Mouse (Mus musculus) heart, embryonic 13.5 days (tissue): Measurements from ENCODE around the gene Pamr1. TPM values are rescaled to one million over a fixed set of nuclear protein-coding genes. Genes with fewer than 3 reads are reported as not detected.

Experiments used
- ATAC-seq: fragments of 200-750 bp; cut with Nextera tagmentation; 2 replicates; pipeline ENCODE4 v1.8.0; 2017; ENCODE audit warnings: moderate TSS enrichment; ENCODE audit not compliant: insufficient number of reproducible peaks, low FRiP score, low TSS enrichment; ENCODE audit errors: extremely low read depth
- H3K27ac ChIP-seq: fragments of 300-500 bp; sonication (generic); replicated peaks from 2 replicates; pipeline ENCODE4 v1.5.1; 2015; ENCODE audit warnings: moderate library complexity, mild to moderate bottlenecking, inconsistent platforms
- H3K27me3 ChIP-seq: fragments of 300-500 bp; sonication (generic); replicated peaks from 2 replicates; pipeline ENCODE4 v1.6.1; 2015; ENCODE audit warnings: mild to moderate bottlenecking, inconsistent platforms
- H3K36me3 ChIP-seq: fragments of 300-500 bp; sonication (generic); 2 replicates; pipeline ENCODE4 v1.6.1; 2015; ENCODE audit warnings: mild to moderate bottlenecking, inconsistent platforms
- H3K4me1 ChIP-seq: fragments of 300-500 bp; sonication (generic); 2 replicates; pipeline ENCODE4 v1.6.1; 2015; ENCODE audit warnings: inconsistent platforms
- H3K4me2 ChIP-seq: fragments of 300-500 bp; sonication (generic); 2 replicates; pipeline ENCODE4 v1.6.1; 2015; ENCODE audit warnings: inconsistent platforms, mild to moderate bottlenecking, moderate library complexity
- H3K4me3 ChIP-seq: fragments of 300-500 bp; sonication (generic); 2 replicates; pipeline ENCODE4 v1.5.1; 2015; ENCODE audit warnings: moderate library complexity, mild to moderate bottlenecking, inconsistent platforms
- H3K9ac ChIP-seq: fragments of 300-500 bp; sonication (generic); 2 replicates; pipeline ENCODE4 v1.6.1; 2015; ENCODE audit warnings: inconsistent platforms, mild to moderate bottlenecking, moderate library complexity
- H3K9me3 ChIP-seq: fragments of 300-500 bp; sonication (generic); 2 replicates; pipeline ENCODE4 v1.6.1; 2016; ENCODE audit warnings: inconsistent platforms
- WGBS: fragments of 180-500 bp; shearing (Covaris S2); methylation state at CpG from one replicate; pipeline ENCODE4 v1.1.7; 2015; ENCODE audit warnings: mixed read lengths; 5-methylcytosine and 5-hydroxymethylcytosine counted together
- polyA plus RNA-seq: library from polyadenylated mRNA; unstranded; fragments of >200 nt; fragmentation: Nextera tagmentation; extraction: Ambion mirVana; gene quantifications from 2 replicates; pipeline ENCODE4 v1.2.1, GENCODE M21; 2015

Gene Pamr1
- polyA plus RNA-seq, 1 experiment from 2014 or later: 1.4 TPM

GRCm38 (mm10) chr2:102550910-102551582 is 1.2 kb downstream of the Pamr1 start:
- H3K4me1 ChIP-seq: peaks cover 25% of the 10 kb centered on the region
- peak overlapping the region; percentile 46 for H3K4me3 ChIP-seq
- H3K27ac ChIP-seq: no peak overlapping the region
- no peaks in the 10 kb centered on the region for H3K36me3 ChIP-seq
- ATAC-seq: no peak
- peaks cover 46% of the 10 kb centered on the region for H3K27me3 ChIP-seq
- H3K9me3 ChIP-seq: no peaks in the 10 kb centered on the region
- H3K9ac ChIP-seq: no peak overlapping the region
- WGBS: 17% methylated on average over 6 of the region's 6 CpGs
- peak overlapping the region; percentile 73 for H3K4me2 ChIP-seq

GRCm38 (mm10) chr2:102551594-102551993 is 1.8 kb downstream of the Pamr1 start:
- Histone ChIP-seq H3K4me3 (no peak overlapping the region), H3K4me2 (0 out of 2 replicates have a peak overlapping the region, but pooled peaks have one; percentile 2), H3K36me3 (no peaks in the 10 kb centered on the region), H3K9ac (no peak overlapping the region), H3K27me3 (peaks cover 46% of the 10 kb centered on the region), H3K9me3 (no peaks in the 10 kb centered on the region), H3K27ac (no peak overlapping the region), H3K4me1 (peaks cover 25% of the 10 kb centered on the region)
- WGBS: 42% methylated on average over 3 of the region's 3 CpGs
- ATAC-seq: no peak

- Histone ChIP-seq H3K27ac (no peak overlapping the region), H3K9ac (no peak overlapping the region), H3K4me3 (no peak overlapping the region), H3K36me3 (no peaks in the 10 kb centered on the region), H3K27me3 (peaks cover 46% of the 10 kb centered on the region), H3K9me3 (no peaks in the 10 kb centered on the region), H3K4me1 (peaks cover 25% of the 10 kb centered on the region), H3K4me2 (peak overlapping the region; percentile 2; the same call in 1 of the 2 replicates)
- 28% methylated on average over 5 of the region's 5 CpGs for whole genome bisulfite sequencing
- no peak for ATAC-seq
These were observed 2.3 kb downstream of the Pamr1 start for GRCm38 (mm10) chr2:102552095-102552537.

GRCm38 (mm10) chr2:102557085-102557484 is 7.3 kb downstream of the Pamr1 start:
- Histone ChIP-seq H3K4me2 (no peak overlapping the region), H3K36me3 (no peaks in the 10 kb centered on the region), H3K27me3 (peaks cover 19% of the 10 kb centered on the region; the same call in 1 of the 2 replicates), H3K9ac (no peak overlapping the region), H3K27ac (no peak overlapping the region), H3K4me3 (no peak overlapping the region), H3K4me1 (peaks cover 5% of the 10 kb centered on the region), H3K9me3 (no peaks in the 10 kb centered on the region)
- ATAC-seq: no peak
- WGBS: 70% methylated on average over 4 of the region's 4 CpGs

DNA sequence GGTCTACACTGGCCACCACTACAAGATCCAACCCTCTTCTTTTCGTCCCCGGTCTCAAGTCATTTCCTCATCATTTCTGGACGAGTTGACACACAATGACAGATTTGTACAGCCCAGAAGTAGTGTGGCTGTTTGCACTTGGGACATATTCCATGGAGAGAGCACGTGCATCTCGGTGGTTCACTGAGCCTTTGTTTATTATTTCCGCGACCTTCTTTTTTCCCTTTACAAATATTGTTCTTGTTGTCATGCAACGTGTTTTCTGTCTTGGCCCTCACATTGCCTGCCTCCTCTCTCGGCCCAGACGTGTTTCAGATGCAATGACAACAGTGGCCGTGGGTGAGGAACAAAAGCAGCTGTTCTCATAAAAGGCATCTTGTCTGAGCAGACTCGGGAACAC is 9.2 kb downstream of the Pamr1 start:
- Histone ChIP-seq H3K9me3 (no peaks in the 10 kb centered on the region), H3K4me2 (no peak overlapping the region), H3K36me3 (no peaks in the 10 kb centered on the region), H3K4me1 (no peaks in the 10 kb centered on the region), H3K27ac (no peak overlapping the region), H3K9ac (no peak overlapping the region), H3K27me3 (peaks cover 8% of the 10 kb centered on the region; the same call in 1 of the 2 replicates), H3K4me3 (no peak overlapping the region)
- no peak for ATAC-seq
- 73% methylated on average over 12 of the region's 12 CpGs for WGBS

DNA sequence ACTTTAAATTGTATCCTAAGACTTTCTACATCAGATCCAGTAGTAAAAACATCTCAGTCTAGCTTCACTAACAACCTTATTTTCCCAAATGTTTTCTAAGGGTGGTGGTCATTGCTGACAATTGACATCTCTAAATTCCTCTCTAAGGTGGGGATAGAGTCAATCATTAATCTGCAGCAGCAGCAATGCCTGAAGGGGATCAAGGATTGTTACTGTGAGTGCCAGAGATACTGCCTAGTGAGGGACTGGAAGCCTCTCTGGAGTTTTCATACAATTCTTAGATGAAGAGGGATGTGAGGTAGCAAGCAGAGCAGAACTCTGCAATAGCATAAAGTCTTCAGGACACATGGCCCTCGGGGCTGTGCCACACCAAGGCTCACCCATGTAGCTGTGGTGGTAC is 14.0 kb downstream of the Pamr1 start:
- Histone ChIP-seq H3K9ac (no peak overlapping the region), H3K36me3 (no peaks in the 10 kb centered on the region), H3K9me3 (no peaks in the 10 kb centered on the region), H3K4me2 (no peak overlapping the region), H3K27ac (no peak overlapping the region), H3K4me3 (no peak overlapping the region), H3K4me1 (no peaks in the 10 kb centered on the region), H3K27me3 (peaks cover 4% of the 10 kb centered on the region; the same call in 1 of the 2 replicates)
- 78% methylated on average over 1 of the region's 1 CpGs for WGBS
- no peak for ATAC-seq

- WGBS: 72% methylated on average over 4 of the region's 4 CpGs
- Histone ChIP-seq H3K9ac (no peak overlapping the region), H3K4me2 (no peak overlapping the region), H3K9me3 (no peaks in the 10 kb centered on the region), H3K27ac (no peak overlapping the region), H3K4me1 (no peaks in the 10 kb centered on the region), H3K4me3 (no peak overlapping the region), H3K36me3 (no peaks in the 10 kb centered on the region), H3K27me3 (no peaks in the 10 kb centered on the region)
- no peak for ATAC-seq
These were observed 29.4 kb downstream of the Pamr1 start for GRCm38 (mm10) chr2:102579248-102579647.

DNA sequence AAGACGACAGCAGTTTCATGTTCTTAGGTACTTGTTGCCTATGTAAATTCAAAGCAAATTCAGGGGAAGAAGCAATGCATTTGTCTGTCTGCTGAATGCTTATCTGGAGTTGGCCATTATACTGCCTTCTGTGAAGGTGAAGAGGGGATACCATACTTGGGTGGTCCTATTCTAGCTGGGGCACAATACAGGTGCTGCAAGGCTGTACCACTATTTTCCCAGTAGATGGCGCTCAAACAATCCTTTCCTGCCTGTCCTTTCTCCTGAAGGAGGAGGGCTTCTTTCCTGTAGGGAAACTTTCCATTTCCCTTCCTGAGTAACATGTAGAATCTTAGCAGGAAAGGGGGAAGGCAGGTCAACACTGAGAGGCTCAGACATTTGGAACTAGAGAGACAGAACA is 40.2 kb downstream of the Pamr1 start:
- no peaks in the 10 kb centered on the region for H3K27me3 ChIP-seq
- H3K4me3 ChIP-seq: no peak overlapping the region
- 38% methylated on average over 2 of the region's 2 CpGs for WGBS
- H3K36me3 ChIP-seq: no peaks in the 10 kb centered on the region
- ATAC-seq: no peak
- H3K9me3 ChIP-seq: no peaks in the 10 kb centered on the region
- H3K4me2 ChIP-seq: no peak overlapping the region
- no peak overlapping the region for H3K27ac ChIP-seq
- no peak overlapping the region for H3K9ac ChIP-seq
- no peaks in the 10 kb centered on the region for H3K4me1 ChIP-seq

DNA sequence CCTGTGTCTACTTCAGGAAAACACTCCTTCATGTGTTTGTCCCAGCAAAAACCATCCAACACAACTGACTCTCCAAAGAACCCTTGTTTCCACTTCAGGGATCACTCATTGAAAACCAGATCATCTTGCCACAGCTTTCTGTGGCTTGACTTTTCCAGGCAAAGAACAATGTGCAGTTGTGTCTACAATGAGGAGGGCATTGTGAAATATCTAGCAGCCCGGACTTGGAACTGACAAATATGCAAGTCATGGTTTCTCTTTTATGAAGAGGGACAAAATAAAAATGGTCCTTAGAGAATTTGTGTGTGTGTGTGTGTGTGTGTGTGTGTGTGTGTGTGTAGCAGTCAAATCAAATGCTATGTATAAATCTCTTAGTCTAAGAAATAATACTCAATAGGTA is 44.7 kb downstream of the Pamr1 start:
- H3K4me3 ChIP-seq: no peak overlapping the region
- H3K9me3 ChIP-seq: no peaks in the 10 kb centered on the region
- ATAC-seq: no peak
- no peak overlapping the region for H3K27ac ChIP-seq
- no peak overlapping the region for H3K4me2 ChIP-seq
- H3K36me3 ChIP-seq: no peaks in the 10 kb centered on the region
- peaks cover 8% of the 10 kb centered on the region for H3K4me1 ChIP-seq
- WGBS: 73% methylated on average over 1 of the region's 1 CpGs
- H3K27me3 ChIP-seq: no peaks in the 10 kb centered on the region
- H3K9ac ChIP-seq: no peak overlapping the region

GRCm38 (mm10) chr2:102595395-102596130 is 45.8 kb downstream of the Pamr1 start:
- 87% methylated on average over 10 of the region's 10 CpGs for WGBS
- Histone ChIP-seq H3K9ac (no peak overlapping the region), H3K36me3 (no peaks in the 10 kb centered on the region), H3K9me3 (no peaks in the 10 kb centered on the region), H3K27ac (no peak overlapping the region), H3K27me3 (no peaks in the 10 kb centered on the region; the same call in 1 of the 2 replicates), H3K4me1 (peaks cover 12% of the 10 kb centered on the region), H3K4me2 (no peak overlapping the region), H3K4me3 (no peak overlapping the region)
- ATAC-seq: no peak

DNA sequence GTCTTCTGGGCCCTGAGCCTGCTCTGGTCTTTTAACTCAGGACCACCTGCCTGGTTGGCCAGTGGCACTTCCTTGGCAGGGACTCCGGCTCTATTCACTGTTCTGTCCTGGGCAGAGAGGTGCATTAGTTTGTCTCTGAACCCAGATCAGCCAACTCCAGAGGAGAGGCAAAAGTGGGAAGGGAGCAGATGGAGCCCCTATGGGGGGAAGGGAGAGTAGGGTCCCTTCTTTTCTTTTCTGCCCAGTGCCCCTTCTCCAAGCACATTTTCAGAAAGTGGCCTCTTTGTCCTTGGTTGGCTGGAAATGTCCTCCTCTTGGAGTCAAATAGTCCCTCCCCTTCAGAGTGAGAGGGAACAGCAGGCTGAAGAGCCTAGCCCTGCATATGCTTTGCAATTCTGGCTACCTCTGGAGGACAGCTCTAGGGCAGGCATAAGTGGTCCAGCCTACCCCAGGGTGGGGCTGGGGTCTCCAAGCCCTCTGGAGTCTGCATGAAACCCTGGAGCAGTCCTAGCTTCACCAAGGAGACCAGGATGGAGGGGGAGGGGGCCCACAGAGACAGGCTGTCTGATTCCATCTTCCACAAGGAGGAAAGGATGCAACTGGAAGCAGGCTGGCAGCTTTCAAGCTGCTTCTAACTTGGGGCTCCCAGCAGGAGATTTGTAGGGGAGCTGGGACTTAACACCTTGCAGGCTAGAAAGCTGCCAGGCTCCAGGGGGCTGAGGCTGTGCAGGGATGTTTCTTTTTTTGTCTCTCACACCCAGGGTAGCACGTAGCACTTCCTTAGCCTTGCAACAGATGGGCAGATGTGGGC is 49.3 kb downstream of the Pamr1 start:
- H3K9ac ChIP-seq: no peak overlapping the region
- no peaks in the 10 kb centered on the region for H3K36me3 ChIP-seq
- H3K4me3 ChIP-seq: no peak overlapping the region
- 40% methylated on average over 2 of the region's 2 CpGs for WGBS
- 0 out of 2 replicates have a peak overlapping the region, but pooled peaks have one; percentile 12 for H3K4me2 ChIP-seq
- no peaks in the 10 kb centered on the region for H3K9me3 ChIP-seq
- H3K4me1 ChIP-seq: peaks cover 12% of the 10 kb centered on the region
- no peak for ATAC-seq
- H3K27me3 ChIP-seq: no peaks in the 10 kb centered on the region; the same call in 1 of the 2 replicates
- no peak overlapping the region for H3K27ac ChIP-seq
